Mouse (Mus musculus): Measurements from ENCODE around the gene Rab3gap2.
A peak's percentile ranks its signal among the peaks of the same experiment; 100 is the strongest.

Gene Rab3gap2

GRCm38 (mm10) chr1:185226889-185227288, 23.0 kb downstream of the Rab3gap2 start:
- DNase-seq (ENCODE audit: low read depth): no peak

GRCm38 (mm10) chr1:185227766-185228165, 23.8 kb downstream of the Rab3gap2 start:
- DNase-seq (ENCODE audit: low read depth): no peak

- peak; percentile 82 for DNase-seq (ENCODE audit: low read depth)
Observed at GRCm38 (mm10) chr1:185229406-185230201, 25.7 kb downstream of the Rab3gap2 start.

GRCm38 (mm10) chr1:185235837-185236236, 31.9 kb downstream of the Rab3gap2 start:
- no peak for DNase-seq (ENCODE audit: low read depth)

- DNase-seq (ENCODE audit: low read depth): peak; percentile 68
Observed at GRCm38 (mm10) chr1:185236530-185236929, 32.6 kb downstream of the Rab3gap2 start.

- DNase-seq (ENCODE audit: low read depth): no peak
Observed at GRCm38 (mm10) chr1:185243013-185243412, 39.1 kb downstream of the Rab3gap2 start.

GRCm38 (mm10) chr1:185245456-185245855, 41.5 kb downstream of the Rab3gap2 start:
- no peak for DNase-seq (ENCODE audit: low read depth)

- no peak for DNase-seq (ENCODE audit: low read depth)
Observed at GRCm38 (mm10) chr1:185247429-185248085, 43.6 kb downstream of the Rab3gap2 start.

GRCm38 (mm10) chr1:185248728-185249127, 44.8 kb downstream of the Rab3gap2 start:
- DNase-seq (ENCODE audit: low read depth): no peak

GRCm38 (mm10) chr1:185252351-185252750, 48.4 kb downstream of the Rab3gap2 start:
- DNase-seq (ENCODE audit: low read depth): no peak

GRCm38 (mm10) chr1:185253140-185253892, 49.4 kb downstream of the Rab3gap2 start:
- DNase-seq (ENCODE audit: low read depth): peak; percentile 27

GRCm38 (mm10) chr1:185255336-185255735, 51.4 kb downstream of the Rab3gap2 start:
- no peak for DNase-seq (ENCODE audit: low read depth)

- DNase-seq (ENCODE audit: low read depth): no peak
Observed at GRCm38 (mm10) chr1:185256753-185257152, 52.8 kb downstream of the Rab3gap2 start.

- peak; percentile 18 for DNase-seq (ENCODE audit: low read depth)
Observed at GRCm38 (mm10) chr1:185262565-185262964, 58.6 kb downstream of the Rab3gap2 start.

GRCm38 (mm10) chr1:185268675-185269074, 64.8 kb downstream of the Rab3gap2 start:
- peak; percentile 42 for DNase-seq (ENCODE audit: low read depth)

GRCm38 (mm10) chr1:185270403-185271097, 66.6 kb downstream of the Rab3gap2 start:
- no peak for DNase-seq (ENCODE audit: low read depth)

- no peak for DNase-seq (ENCODE audit: low read depth)
Observed at GRCm38 (mm10) chr1:185271373-185271772, 67.5 kb downstream of the Rab3gap2 start.

GRCm38 (mm10) chr1:185274819-185275545, 71.1 kb downstream of the Rab3gap2 start:
- no peak for DNase-seq (ENCODE audit: low read depth)

GRCm38 (mm10) chr1:185275976-185276375, 72.1 kb downstream of the Rab3gap2 start:
- DNase-seq (ENCODE audit: low read depth): no peak

- no peak for DNase-seq (ENCODE audit: low read depth)
Observed at GRCm38 (mm10) chr1:185277022-185277421, 73.1 kb downstream of the Rab3gap2 start.

- DNase-seq (ENCODE audit: low read depth): no peak
Observed at GRCm38 (mm10) chr1:185279288-185279687, 75.4 kb downstream of the Rab3gap2 start.

Measured in 416B (cell line).